Mouse (Mus musculus): ENCODE measurements around the gene Senp2. TPM values are rescaled to one million over a fixed set of nuclear protein-coding genes. Genes with fewer than 3 reads are reported as not detected.

Senp2 gene
- total and polyA plus RNA-seq, 2 experiments from 2014 or later, result 24.1 to 43.0 TPM

- Histone ChIP-seq H3K4me2 (ENCODE audit: low read depth, low read length) (no peak overlapping the region), H3K4me3 (ENCODE audit: low read length) (no peak overlapping the region), H3K27ac (no peak overlapping the region), H3K9ac (replicated peaks; ENCODE audit: low read length) (no peak overlapping the region), H3K36me3 (ENCODE audit: insufficient read depth, low read length) (no peaks in the 10 kb centered on the region), H3K27me3 (ENCODE audit: insufficient read depth, low read length) (peaks cover 7% of the 10 kb centered on the region; the same call in 1 of the 2 replicates), H3K4me1 (ENCODE audit: insufficient read depth, low read length) (no peaks in the 10 kb centered on the region), H3K9me3 (ENCODE audit: low read length) (no peaks in the 10 kb centered on the region)
- no peak for TF ChIP-seq CTCF (IDR thresholded peaks at IDR 0.05; ENCODE audit: low read depth)
- 73% methylated on average over 3 of the region's 3 CpGs for WGBS
- ATAC-seq, result no peak
- DNase-seq (ENCODE audit: low spot score), result no peak
These were observed 7.7 kb upstream of the Senp2 start for GRCm38 (mm10) chr16:22001606-22002005.

- H3K9ac ChIP-seq (replicated peaks; ENCODE audit: low read length), result peak overlapping the region; percentile 93
- no peaks in the 10 kb centered on the region for H3K9me3 ChIP-seq (ENCODE audit: low read length)
- no peaks in the 10 kb centered on the region for H3K4me1 ChIP-seq (ENCODE audit: insufficient read depth, low read length)
- H3K27ac ChIP-seq, result peak overlapping the region; percentile 88
- whole genome bisulfite sequencing, result under 1% methylated on average over 44 of the region's 51 CpGs
- ATAC-seq, result peak; percentile 64
- DNase-seq (ENCODE audit: low spot score), result no peak
- H3K4me2 ChIP-seq (ENCODE audit: low read depth, low read length), result peak overlapping the region; percentile 82
- no peaks in the 10 kb centered on the region for H3K27me3 ChIP-seq (ENCODE audit: insufficient read depth, low read length)
- TF ChIP-seq CTCF (IDR thresholded peaks at IDR 0.05; ENCODE audit: low read depth), result no peak
- peak overlapping the region; percentile 99 for H3K4me3 ChIP-seq (ENCODE audit: low read length)
- H3K36me3 ChIP-seq (ENCODE audit: insufficient read depth, low read length), result no peaks in the 10 kb centered on the region; the same call in 1 of the 2 replicates
These were observed 312 bp downstream of the Senp2 start for GRCm38 (mm10) chr16:22009596-22009995.

DNA sequence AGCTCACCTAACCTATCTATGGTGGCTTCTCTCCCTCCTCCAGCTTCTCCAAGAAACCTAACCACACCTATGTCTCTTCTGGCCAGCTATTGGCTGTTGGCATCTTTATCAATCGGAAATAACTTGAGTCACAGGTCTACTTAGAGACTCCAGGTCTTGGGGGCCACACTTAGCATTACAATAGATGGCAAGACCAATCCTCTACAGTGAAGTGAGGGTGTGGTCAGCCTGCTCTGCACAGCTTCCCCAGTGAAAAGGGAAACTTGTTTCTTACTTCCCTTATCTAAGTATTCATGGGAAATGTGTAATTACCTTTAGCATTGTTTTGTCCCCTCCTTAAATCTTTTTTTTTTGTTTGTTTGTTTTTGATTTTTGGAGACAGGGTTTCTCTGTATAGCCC lies 6.3 kb downstream of the Senp2 start:
- H3K4me2 ChIP-seq (ENCODE audit: low read depth, low read length), result no peak overlapping the region
- ATAC-seq, result no peak
- no peak for TF ChIP-seq CTCF (IDR thresholded peaks at IDR 0.05; ENCODE audit: low read depth)
- no peaks in the 10 kb centered on the region for H3K4me1 ChIP-seq (ENCODE audit: insufficient read depth, low read length)
- H3K36me3 ChIP-seq (ENCODE audit: insufficient read depth, low read length), result peaks cover 21% of the 10 kb centered on the region
- no peak overlapping the region for H3K9ac ChIP-seq (replicated peaks; ENCODE audit: low read length)
- H3K27me3 ChIP-seq (ENCODE audit: insufficient read depth, low read length), result no peaks in the 10 kb centered on the region
- no peaks in the 10 kb centered on the region for H3K9me3 ChIP-seq (ENCODE audit: low read length)
- no peak overlapping the region for H3K4me3 ChIP-seq (ENCODE audit: low read length)
- no peak for DNase-seq (ENCODE audit: low spot score)
- WGBS, result 91% methylated on average over 1 of the region's 1 CpGs
- H3K27ac ChIP-seq, result no peak overlapping the region

DNA sequence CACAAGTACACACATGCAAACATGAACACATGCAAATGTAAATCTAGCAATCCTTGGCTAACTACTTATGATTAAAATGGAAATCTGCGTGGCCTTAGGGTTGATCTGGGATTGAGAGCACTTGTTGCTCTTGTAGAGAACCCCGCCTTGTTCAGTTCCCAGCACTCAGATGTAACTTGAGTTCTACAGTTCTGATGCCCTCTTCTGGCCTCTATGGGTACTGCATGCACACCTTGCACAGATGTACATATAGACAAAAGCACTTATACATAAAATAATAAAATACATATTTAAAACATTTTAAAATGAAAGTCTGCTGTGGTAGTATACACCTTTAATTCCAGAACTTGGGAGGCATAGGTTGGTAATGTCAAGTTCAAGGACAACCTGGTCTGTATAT lies 12.8 kb downstream of the Senp2 start:
- Histone ChIP-seq H3K36me3 (ENCODE audit: insufficient read depth, low read length) (peaks cover 42% of the 10 kb centered on the region), H3K9ac (replicated peaks; ENCODE audit: low read length) (no peak overlapping the region), H3K4me1 (ENCODE audit: insufficient read depth, low read length) (no peaks in the 10 kb centered on the region), H3K9me3 (ENCODE audit: low read length) (no peaks in the 10 kb centered on the region), H3K27ac (no peak overlapping the region), H3K27me3 (ENCODE audit: insufficient read depth, low read length) (no peaks in the 10 kb centered on the region), H3K4me3 (ENCODE audit: low read length) (no peak overlapping the region), H3K4me2 (ENCODE audit: low read depth, low read length) (no peak overlapping the region)
- DNase-seq (ENCODE audit: low spot score) (peak; percentile 10), ATAC-seq (no peak)
- TF ChIP-seq CTCF (IDR thresholded peaks at IDR 0.05; ENCODE audit: low read depth), result peak; percentile 55
- 97% methylated on average over 2 of the region's 2 CpGs for WGBS

- DNase-seq (ENCODE audit: low spot score), result no peak
- 96% methylated on average over 5 of the region's 5 CpGs for WGBS
- no peak for TF ChIP-seq CTCF (IDR thresholded peaks at IDR 0.05; ENCODE audit: low read depth)
- H3K4me3 ChIP-seq (ENCODE audit: low read length), result no peak overlapping the region
- no peaks in the 10 kb centered on the region for H3K27me3 ChIP-seq (ENCODE audit: insufficient read depth, low read length)
- H3K9me3 ChIP-seq (ENCODE audit: low read length), result no peaks in the 10 kb centered on the region
- H3K9ac ChIP-seq (replicated peaks; ENCODE audit: low read length), result no peak overlapping the region
- no peak overlapping the region for H3K4me2 ChIP-seq (ENCODE audit: low read depth, low read length)
- ATAC-seq, result no peak
- peaks cover 46% of the 10 kb centered on the region for H3K36me3 ChIP-seq (ENCODE audit: insufficient read depth, low read length)
- no peak overlapping the region for H3K27ac ChIP-seq
- no peaks in the 10 kb centered on the region for H3K4me1 ChIP-seq (ENCODE audit: insufficient read depth, low read length)
These were observed 18.2 kb downstream of the Senp2 start for GRCm38 (mm10) chr16:22027474-22027873.

DNA sequence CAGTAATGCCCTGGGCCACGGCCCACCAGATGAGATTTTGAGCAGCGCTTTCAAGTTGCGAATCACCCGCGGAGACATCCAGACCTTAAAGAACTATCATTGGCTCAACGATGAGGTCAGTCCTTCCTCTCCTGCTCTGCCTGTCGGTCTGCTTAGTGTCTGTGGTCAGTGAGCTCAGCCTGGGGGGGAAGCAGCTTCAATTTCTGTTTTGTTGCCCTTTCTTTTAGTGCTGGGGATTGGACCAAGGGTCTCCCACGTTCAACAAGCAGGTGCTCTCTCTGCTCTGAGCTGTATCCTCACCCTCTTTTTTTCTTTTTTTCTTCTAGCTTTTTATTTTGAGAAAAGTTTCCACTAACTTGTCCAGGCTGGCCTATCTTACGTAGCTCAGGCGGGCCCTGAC lies 29.3 kb downstream of the Senp2 start:
- H3K4me3 ChIP-seq (ENCODE audit: low read length), result no peak overlapping the region
- no peak overlapping the region for H3K27ac ChIP-seq
- no peaks in the 10 kb centered on the region for H3K9me3 ChIP-seq (ENCODE audit: low read length)
- H3K4me1 ChIP-seq (ENCODE audit: insufficient read depth, low read length), result no peaks in the 10 kb centered on the region
- TF ChIP-seq CTCF (IDR thresholded peaks at IDR 0.05; ENCODE audit: low read depth), result no peak
- H3K27me3 ChIP-seq (ENCODE audit: insufficient read depth, low read length), result no peaks in the 10 kb centered on the region
- no peak overlapping the region for H3K9ac ChIP-seq (replicated peaks; ENCODE audit: low read length)
- WGBS, result 89% methylated on average over 10 of the region's 10 CpGs
- H3K4me2 ChIP-seq (ENCODE audit: low read depth, low read length), result no peak overlapping the region
- DNase-seq (ENCODE audit: low spot score) (no peak), ATAC-seq (no peak)
- H3K36me3 ChIP-seq (ENCODE audit: insufficient read depth, low read length), result peaks cover 25% of the 10 kb centered on the region

DNA sequence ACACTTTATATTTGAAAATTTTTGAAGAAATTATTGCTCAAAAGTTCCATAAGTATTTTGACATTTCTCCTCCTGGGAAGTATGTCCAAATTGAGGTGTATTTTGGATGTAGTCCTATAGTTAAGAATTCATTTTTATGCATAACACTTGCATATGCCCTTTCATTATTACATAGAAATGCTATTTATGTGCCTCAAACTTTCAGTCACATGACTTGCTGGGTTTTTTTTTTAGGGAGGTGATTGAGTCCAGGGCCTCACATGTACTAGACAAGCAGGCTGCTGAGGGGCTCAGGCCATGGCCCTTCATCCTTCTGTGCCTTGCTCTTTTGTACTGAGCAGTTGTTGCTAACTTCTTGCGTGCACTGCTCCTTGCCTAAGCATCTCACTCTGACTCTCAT lies 30.7 kb downstream of the Senp2 start:
- Histone ChIP-seq H3K36me3 (ENCODE audit: insufficient read depth, low read length) (peaks cover 33% of the 10 kb centered on the region), H3K27me3 (ENCODE audit: insufficient read depth, low read length) (no peaks in the 10 kb centered on the region), H3K27ac (no peak overlapping the region), H3K9me3 (ENCODE audit: low read length) (no peaks in the 10 kb centered on the region), H3K4me1 (ENCODE audit: insufficient read depth, low read length) (no peaks in the 10 kb centered on the region), H3K4me3 (ENCODE audit: low read length) (no peak overlapping the region), H3K9ac (replicated peaks; ENCODE audit: low read length) (no peak overlapping the region), H3K4me2 (ENCODE audit: low read depth, low read length) (no peak overlapping the region)
- DNase-seq (ENCODE audit: low spot score) (no peak), ATAC-seq (no peak)
- WGBS, result 89% methylated on average over 1 of the region's 1 CpGs
- TF ChIP-seq CTCF (IDR thresholded peaks at IDR 0.05; ENCODE audit: low read depth), result no peak
